Mouse (Mus musculus): ENCODE measurements around the gene Gm37419. TPM values are rescaled to one million over a fixed set of nuclear protein-coding genes. Genes with fewer than 3 reads are reported as not detected.

Gm37419 gene
- polyA plus RNA-seq, 1 experiment from 2014 or later, result not detected

GRCm38 (mm10) chr16:23989209-23990160, 1.2 kb downstream of the Gm37419 start:
- H3K4me3 ChIP-seq (replicated peaks), result peak overlapping the region; percentile 69
- H3K9ac ChIP-seq, result peak overlapping the region; percentile 12; the same call in 1 of the 2 replicates
- H3K4me2 ChIP-seq, result peak overlapping the region; percentile 75
- no peaks in the 10 kb centered on the region for H3K27me3 ChIP-seq (replicated peaks)
- no peaks in the 10 kb centered on the region for H3K36me3 ChIP-seq
- 5% methylated on average over 25 of the region's 25 CpGs for WGBS
- peaks cover 5% of the 10 kb centered on the region; the same call in 1 of the 2 replicates for H3K4me1 ChIP-seq
- no peak for ATAC-seq (ENCODE audit: insufficient read depth, low FRiP score, low read depth)
- H3K9me3 ChIP-seq, result no peaks in the 10 kb centered on the region
- H3K27ac ChIP-seq, result peak overlapping the region; percentile 99

GRCm38 (mm10) chr16:23990161-23990970, 2.1 kb downstream of the Gm37419 start:
- H3K9me3 ChIP-seq, result no peaks in the 10 kb centered on the region
- no peak for ATAC-seq (ENCODE audit: insufficient read depth, low FRiP score, low read depth)
- peak overlapping the region; percentile 75 for H3K4me2 ChIP-seq
- H3K36me3 ChIP-seq, result no peaks in the 10 kb centered on the region
- peak overlapping the region; percentile 99 for H3K27ac ChIP-seq
- H3K27me3 ChIP-seq (replicated peaks), result no peaks in the 10 kb centered on the region
- no peak overlapping the region for H3K9ac ChIP-seq
- H3K4me1 ChIP-seq, result peaks cover 5% of the 10 kb centered on the region; the same call in 1 of the 2 replicates
- peak overlapping the region; percentile 69 for H3K4me3 ChIP-seq (replicated peaks)
- WGBS, result 51% methylated on average over 11 of the region's 11 CpGs

- H3K4me2 ChIP-seq, result no peak overlapping the region
- WGBS, result 6% methylated on average over 4 of the region's 4 CpGs
- ATAC-seq (ENCODE audit: insufficient read depth, low FRiP score, low read depth), result no peak
Observed at GRCm38 (mm10) chr16:23991170-23991569, 2.9 kb downstream of the Gm37419 start.

GRCm38 (mm10) chr16:23991846-23992580, 3.7 kb downstream of the Gm37419 start:
- H3K27ac ChIP-seq, result no peak overlapping the region
- H3K4me2 ChIP-seq, result no peak overlapping the region
- ATAC-seq (ENCODE audit: insufficient read depth, low FRiP score, low read depth), result no peak
- H3K9ac ChIP-seq, result no peak overlapping the region
- H3K27me3 ChIP-seq (replicated peaks), result no peaks in the 10 kb centered on the region
- no peaks in the 10 kb centered on the region for H3K9me3 ChIP-seq
- H3K36me3 ChIP-seq, result no peaks in the 10 kb centered on the region
- peaks cover 5% of the 10 kb centered on the region; the same call in 1 of the 2 replicates for H3K4me1 ChIP-seq
- WGBS, result 84% methylated on average over 14 of the region's 14 CpGs
- H3K4me3 ChIP-seq (replicated peaks), result no peak overlapping the region

More at GRCm38 (mm10) chr16:23991170-23991569, 2.9 kb downstream of the Gm37419 start:
- H3K9ac ChIP-seq, result no peak overlapping the region
- no peaks in the 10 kb centered on the region for H3K36me3 ChIP-seq
- no peaks in the 10 kb centered on the region for H3K9me3 ChIP-seq
- no peak overlapping the region for H3K4me3 ChIP-seq (replicated peaks)
- peaks cover 5% of the 10 kb centered on the region; the same call in 1 of the 2 replicates for H3K4me1 ChIP-seq
- no peak overlapping the region for H3K27ac ChIP-seq
- no peaks in the 10 kb centered on the region for H3K27me3 ChIP-seq (replicated peaks)

GRCm38 (mm10) chr16:23993351-23994321, 5.4 kb downstream of the Gm37419 start:
- H3K4me1 ChIP-seq, result peaks cover 5% of the 10 kb centered on the region; the same call in 1 of the 2 replicates
- peak; percentile 45; the same call in 1 of the 2 replicates for ATAC-seq (ENCODE audit: insufficient read depth, low FRiP score, low read depth)
- 26% methylated on average over 17 of the region's 17 CpGs for WGBS
- H3K9ac ChIP-seq, result no peak overlapping the region
- no peaks in the 10 kb centered on the region for H3K36me3 ChIP-seq
- no peak overlapping the region for H3K4me3 ChIP-seq (replicated peaks)
- H3K4me2 ChIP-seq, result peak overlapping the region; percentile 47
- H3K9me3 ChIP-seq, result no peaks in the 10 kb centered on the region
- no peaks in the 10 kb centered on the region for H3K27me3 ChIP-seq (replicated peaks)
- peak overlapping the region; percentile 81 for H3K27ac ChIP-seq

GRCm38 (mm10) chr16:23996342-23996741, 8.1 kb downstream of the Gm37419 start:
- Histone ChIP-seq H3K4me1 (peaks cover 2% of the 10 kb centered on the region; the same call in 1 of the 2 replicates), H3K27ac (no peak overlapping the region), H3K36me3 (no peaks in the 10 kb centered on the region), H3K9me3 (no peaks in the 10 kb centered on the region), H3K4me2 (no peak overlapping the region), H3K9ac (no peak overlapping the region), H3K4me3 (replicated peaks) (no peak overlapping the region), H3K27me3 (replicated peaks) (no peaks in the 10 kb centered on the region)
- 67% methylated on average over 7 of the region's 7 CpGs for WGBS
- ATAC-seq (ENCODE audit: insufficient read depth, low FRiP score, low read depth), result no peak

- WGBS, result 61% methylated on average over 3 of the region's 3 CpGs
- Histone ChIP-seq H3K4me1 (no peaks in the 10 kb centered on the region), H3K27me3 (replicated peaks) (no peaks in the 10 kb centered on the region), H3K36me3 (no peaks in the 10 kb centered on the region), H3K4me3 (replicated peaks) (no peak overlapping the region), H3K9me3 (no peaks in the 10 kb centered on the region), H3K4me2 (no peak overlapping the region), H3K9ac (no peak overlapping the region), H3K27ac (no peak overlapping the region)
- ATAC-seq (ENCODE audit: insufficient read depth, low FRiP score, low read depth), result no peak
Observed at GRCm38 (mm10) chr16:23997228-23997627, 8.9 kb downstream of the Gm37419 start.

- Histone ChIP-seq H3K4me3 (replicated peaks) (no peak overlapping the region), H3K27ac (0 out of 2 replicates have a peak overlapping the region, but pooled peaks have one; percentile 16), H3K36me3 (no peaks in the 10 kb centered on the region), H3K4me2 (no peak overlapping the region), H3K4me1 (no peaks in the 10 kb centered on the region), H3K9me3 (no peaks in the 10 kb centered on the region), H3K9ac (no peak overlapping the region), H3K27me3 (replicated peaks) (no peaks in the 10 kb centered on the region)
- WGBS, result 76% methylated on average over 6 of the region's 6 CpGs
- no peak for ATAC-seq (ENCODE audit: insufficient read depth, low FRiP score, low read depth)
Observed at GRCm38 (mm10) chr16:23997912-23998311, 9.6 kb downstream of the Gm37419 start.

GRCm38 (mm10) chr16:24005928-24006327, 17.6 kb downstream of the Gm37419 start:
- H3K27ac ChIP-seq, result no peak overlapping the region
- H3K9me3 ChIP-seq, result no peaks in the 10 kb centered on the region
- WGBS, result 63% methylated on average over 8 of the region's 8 CpGs
- no peak overlapping the region for H3K4me3 ChIP-seq (replicated peaks)
- H3K27me3 ChIP-seq (replicated peaks), result no peaks in the 10 kb centered on the region
- no peak overlapping the region for H3K9ac ChIP-seq
- no peaks in the 10 kb centered on the region for H3K4me1 ChIP-seq
- H3K36me3 ChIP-seq, result no peaks in the 10 kb centered on the region
- no peak overlapping the region for H3K4me2 ChIP-seq
- no peak for ATAC-seq (ENCODE audit: insufficient read depth, low FRiP score, low read depth)

GRCm38 (mm10) chr16:24009891-24010290, 21.6 kb downstream of the Gm37419 start:
- Histone ChIP-seq H3K27me3 (replicated peaks) (no peaks in the 10 kb centered on the region), H3K36me3 (no peaks in the 10 kb centered on the region), H3K4me2 (no peak overlapping the region), H3K27ac (no peak overlapping the region), H3K9me3 (no peaks in the 10 kb centered on the region), H3K4me1 (no peaks in the 10 kb centered on the region), H3K9ac (no peak overlapping the region), H3K4me3 (replicated peaks) (no peak overlapping the region)
- WGBS, result 83% methylated on average over 2 of the region's 2 CpGs
- no peak for ATAC-seq (ENCODE audit: insufficient read depth, low FRiP score, low read depth)

All from stomach, embryonic 15.5 days (tissue).